Mouse (Mus musculus): ENCODE data around the gene Gm12800.
"Not testable (repeated sequence)": the region's sequence is repeated elsewhere in the genome, so short reads cannot be mapped to it uniquely, and the experiment has no call there.

Gene Gm12800

DNA sequence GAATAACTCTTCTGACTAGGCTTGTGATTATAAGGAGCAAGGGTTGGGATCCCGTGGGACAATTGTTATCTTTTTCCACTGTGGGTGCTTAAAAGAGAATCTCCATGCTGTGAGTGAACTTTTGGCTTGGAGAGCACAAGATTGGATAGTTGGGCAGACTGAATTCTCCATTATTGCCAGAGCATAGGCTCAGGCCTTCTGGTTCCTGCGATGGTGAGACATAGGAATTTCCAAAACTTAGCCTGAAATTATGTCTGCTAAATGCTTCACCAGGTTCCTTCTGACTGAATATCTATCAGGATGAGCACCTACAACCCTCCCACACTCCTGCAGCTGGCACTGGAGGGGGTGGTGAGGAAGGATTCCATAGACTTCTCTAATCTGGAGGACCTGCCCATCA lies at the start of gene Gm12800:
Gm12800 (plus strand) TSS at position 301 of the 400 bp plus-strand sequence.
- POLR2A ChIA-PET, CTCF ChIA-PET: not testable (repeated sequence)

DNA sequence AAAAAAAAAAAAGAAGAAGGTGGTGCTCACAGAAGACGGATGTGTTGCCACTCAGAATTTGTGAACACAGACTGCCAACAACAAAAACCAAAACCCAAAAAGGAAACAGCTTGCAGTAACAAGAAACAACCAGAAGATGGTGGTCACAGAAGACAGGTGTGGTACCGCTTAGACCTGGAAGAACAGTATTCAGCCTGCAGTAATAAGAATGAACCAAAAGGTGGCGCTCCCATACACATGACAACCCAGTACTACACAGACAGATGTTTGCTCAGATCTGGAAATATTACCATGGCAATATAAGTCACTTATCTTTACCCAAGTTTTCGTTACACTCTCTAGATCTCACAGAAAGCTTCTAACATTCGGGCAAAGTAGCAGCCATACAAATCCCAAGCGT lies 48.0 kb upstream of the Gm12800 start:
- ChIA-PET CTCF (interaction anchor here (0.6 to 4.9 kb wide), 38 partner anchors 12 to 535 kb away, joined by 3 to 58 read pairs (median 4); partner anchors contain the start of genes Leprot (in 1 of the 4) and Pde4b (in 1 of the 4)), POLR2A (interaction anchor here in 2 of 4 experiments (0.6 to 3.6 kb wide), 13 partner anchors 12 to 214 kb away, joined by 3 to 128 read pairs (median 5); partner anchors contain the start of genes C130073F10Rik (in 1 of the 2) and Leprot (in 1 of the 2))

DNA sequence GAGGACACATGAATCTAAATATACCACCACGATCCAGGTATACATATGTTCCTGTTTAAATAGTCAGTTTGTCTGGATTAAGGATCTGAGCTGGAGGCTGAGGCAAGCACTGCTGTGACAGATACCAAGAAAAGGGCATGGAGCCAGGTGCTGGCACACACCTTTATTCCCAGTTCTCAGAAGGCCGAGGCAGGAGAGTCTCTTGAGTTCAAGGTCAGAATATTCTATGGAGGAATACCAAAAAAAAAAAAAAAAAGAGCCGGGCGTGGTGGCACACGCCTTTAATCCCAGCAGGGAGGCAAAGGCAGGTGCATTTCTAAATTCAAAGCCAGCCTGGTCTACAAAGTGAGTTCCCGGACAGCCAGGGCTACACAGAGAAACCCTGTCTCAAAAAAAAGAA lies 46.6 kb upstream of the Gm12800 start:
- POLR2A ChIA-PET, result interaction anchor here (0.6 to 3.6 kb wide), 19 partner anchors 11 to 474 kb away, joined by 3 to 128 read pairs (median 5); partner anchors contain the start of genes C130073F10Rik (in 1 of the 4) and Leprot (in 1 of the 4)
- CTCF ChIA-PET, result interaction anchor here (0.6 to 4.9 kb wide), 15 partner anchors 10 to 1069 kb away, joined by 3 to 58 read pairs (median 5); no protein-coding TSS in a partner anchor

DNA sequence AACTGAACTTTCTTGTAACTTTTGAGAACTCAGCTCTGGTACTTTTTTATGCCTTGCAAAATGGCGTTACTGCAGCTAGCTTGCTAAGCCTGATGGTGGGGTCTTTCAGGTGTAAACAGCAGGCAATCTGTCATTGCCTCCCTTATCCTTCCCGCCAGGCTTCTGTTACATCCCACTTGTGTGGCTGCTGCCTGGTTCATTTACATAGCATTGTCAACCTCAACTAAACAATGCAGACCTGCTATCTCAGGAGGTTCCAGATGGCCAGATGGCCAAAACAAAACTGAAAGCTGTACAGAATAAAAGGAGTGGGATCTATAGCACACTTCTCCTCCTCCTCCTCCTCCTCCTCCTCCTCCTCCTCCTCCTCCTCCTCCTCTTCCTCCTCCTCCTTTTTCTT lies 36.9 kb upstream of the Gm12800 start:
- ChIA-PET CTCF (interaction anchor here in 2 of 4 experiments (0.7 to 2.7 kb wide), 4 partner anchors 10 to 126 kb away, joined by 3 to 40 read pairs (median 6); no protein-coding TSS in a partner anchor), POLR2A (interaction anchor here in 3 of 4 experiments (0.7 to 5.3 kb wide), 10 partner anchors 10 to 515 kb away, joined by 3 to 128 read pairs (median 6); partner anchors contain the start of gene C130073F10Rik (in 1 of the 3))

DNA sequence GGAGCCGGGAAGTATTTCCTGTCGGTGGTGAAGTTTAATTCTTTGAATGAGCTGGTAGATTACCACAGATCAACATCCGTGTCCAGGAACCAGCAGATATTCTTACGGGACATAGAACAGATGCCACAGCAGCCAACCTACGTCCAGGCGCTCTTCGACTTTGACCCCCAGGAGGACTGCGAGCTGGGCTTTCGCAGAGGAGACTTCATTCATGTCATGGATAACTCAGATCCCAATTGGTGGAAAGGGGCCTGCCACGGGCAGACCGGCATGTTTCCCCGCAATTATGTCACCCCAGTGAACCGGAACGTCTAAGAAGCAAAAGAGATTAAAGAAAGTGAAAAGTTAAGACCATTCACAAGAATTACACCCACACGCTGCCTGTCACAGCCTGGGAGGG lies 33.2 kb upstream of the Gm12800 start:
- ChIA-PET CTCF (interaction anchor here in 1 of 4 experiments (1.1 to 1.7 kb wide), 3 partner anchors 15 to 123 kb away, joined by 4 to 5 read pairs (median 4); no protein-coding TSS in a partner anchor), POLR2A (interaction anchor here in 3 of 4 experiments (0.9 to 5.3 kb wide), 7 partner anchors 13 to 18 kb away, joined by 3 to 128 read pairs (median 7); partner anchors contain the start of gene C130073F10Rik (in 1 of the 3))

DNA sequence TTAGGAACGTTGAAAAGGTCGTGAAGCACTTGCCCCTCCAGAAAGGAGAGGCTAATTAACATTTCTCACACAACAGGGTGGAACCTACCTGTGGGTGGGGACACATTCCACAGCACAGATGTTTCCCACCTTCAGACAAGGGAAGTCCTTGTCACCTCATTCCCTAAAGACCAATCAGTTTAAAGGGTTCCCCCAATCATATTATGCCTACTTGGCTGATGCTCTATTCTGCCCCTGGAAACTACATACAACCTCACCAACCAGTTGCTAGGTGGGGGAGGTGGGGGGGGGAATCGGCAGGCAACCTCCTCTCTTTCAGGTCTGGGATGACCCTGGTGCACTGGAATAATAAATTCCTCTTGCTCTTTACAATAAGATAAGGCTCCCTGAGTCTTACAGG lies 25.3 kb upstream of the Gm12800 start:
- CTCF ChIA-PET, result interaction anchor here in 1 of 4 experiments (0.7 kb wide), 1 partner anchor 23 kb away, joined by 3 read pairs; no protein-coding TSS in a partner anchor
- POLR2A ChIA-PET, result interaction anchor here in 2 of 4 experiments (0.5 to 1.6 kb wide), 6 partner anchors 10 to 22 kb away, joined by 4 to 7 read pairs (median 5); partner anchors contain the start of gene C130073F10Rik (in 1 of the 2)

DNA sequence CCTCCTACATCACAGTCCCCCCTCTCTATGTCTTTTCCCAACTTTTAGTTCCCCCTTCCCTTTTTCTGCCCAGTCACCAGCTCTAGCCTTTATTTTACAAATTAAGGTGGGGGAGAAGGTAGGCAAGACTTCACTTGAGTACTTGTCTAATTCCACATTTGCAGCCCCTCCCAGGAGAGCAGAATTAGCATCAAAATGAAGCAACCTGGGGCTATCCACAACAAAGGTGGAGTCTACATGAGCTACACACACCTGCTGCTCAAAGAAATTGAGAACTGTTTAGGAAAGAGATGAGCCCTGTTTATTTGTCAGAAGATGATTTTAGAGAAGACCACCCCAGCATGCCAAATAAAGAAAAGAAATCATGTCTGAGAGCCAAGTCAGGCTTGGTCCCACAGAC lies 19.5 kb upstream of the Gm12800 start:
- POLR2A ChIA-PET, result interaction anchor here in 3 of 4 experiments (0.6 to 2.9 kb wide), 23 partner anchors 8 to 1425 kb away, joined by 3 to 49 read pairs (median 5); partner anchors contain the start of gene Leprot (in 1 of the 3)

DNA sequence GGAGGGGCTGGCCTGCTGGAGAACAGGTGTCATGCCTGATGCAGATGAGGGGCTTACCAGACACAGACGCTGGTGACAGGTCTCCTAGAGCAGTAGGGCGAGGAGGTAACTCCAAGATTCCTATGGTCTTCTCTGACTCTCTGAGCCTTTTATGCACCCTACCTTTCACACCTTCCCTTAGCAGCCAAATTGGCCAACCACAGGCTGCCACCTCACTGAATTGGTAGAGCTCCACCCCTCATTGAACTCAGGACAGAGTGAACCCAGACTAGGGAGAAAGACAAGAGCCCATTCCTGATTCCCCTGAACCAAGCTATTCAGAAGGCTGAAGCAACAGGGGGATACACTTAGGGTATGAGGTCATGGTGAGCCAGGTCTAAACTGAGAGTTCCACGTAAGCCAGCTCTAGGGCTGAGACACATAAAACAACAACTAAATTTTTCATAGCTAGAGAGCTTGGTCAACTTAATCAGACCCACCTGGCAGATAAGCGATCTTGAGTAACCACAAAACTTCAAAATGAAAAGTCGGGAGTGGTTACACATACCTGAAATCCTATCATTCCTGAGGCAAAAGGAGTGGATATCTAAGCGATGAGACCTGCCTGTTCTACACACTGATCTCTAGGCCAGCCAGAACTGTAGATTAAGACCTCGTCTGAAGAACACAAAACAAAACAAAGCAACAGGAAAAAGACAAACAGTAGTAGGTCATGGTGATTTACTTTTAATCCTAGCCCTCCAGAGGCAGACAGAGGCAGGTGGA lies 15.1 kb upstream of the Gm12800 start, which contains the start of gene C130073F10Rik:
C130073F10Rik (minus strand) TSS at position 134 of the 765 bp plus-strand sequence.
- CTCF ChIA-PET, result no interaction called here
- POLR2A ChIA-PET, result interaction anchor here in 2 of 4 experiments (0.7 to 2.6 kb wide), 13 partner anchors 9 to 104 kb away, joined by 3 to 12 read pairs (median 5); no protein-coding TSS in a partner anchor

More for the DNA sequence above, 19.5 kb upstream of the Gm12800 start:
- CTCF ChIA-PET, result interaction anchor here in 3 of 4 experiments (0.6 to 1.6 kb wide), 8 partner anchors 8 to 297 kb away, joined by 3 to 27 read pairs (median 4); no protein-coding TSS in a partner anchor

DNA sequence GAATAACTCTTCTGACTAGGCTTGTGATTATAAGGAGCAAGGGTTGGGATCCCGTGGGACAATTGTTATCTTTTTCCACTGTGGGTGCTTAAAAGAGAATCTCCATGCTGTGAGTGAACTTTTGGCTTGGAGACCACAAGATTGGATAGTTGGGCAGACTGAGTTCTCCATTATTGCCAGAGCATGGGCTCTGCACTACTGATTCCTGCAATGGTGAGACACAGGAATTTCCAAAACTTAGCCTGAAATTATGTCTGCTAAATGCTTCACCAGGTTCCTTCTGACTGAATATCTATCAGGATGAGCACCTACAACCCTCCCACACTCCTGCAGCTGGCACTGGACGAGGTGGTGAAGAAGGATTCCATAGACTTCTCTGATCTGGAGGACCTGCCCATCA lies 31.2 kb downstream of the Gm12800 start, which contains the start of gene Gm12794:
Gm12794 (plus strand) TSS at position 301 of the 400 bp plus-strand sequence.
- CTCF ChIA-PET, POLR2A ChIA-PET: not testable (repeated sequence)

Data from embryonic stem cell, embryonic (primary cell).